Mouse (Mus musculus) forebrain, postnatal 0 days (tissue): ENCODE results near the gene 2310039H08Rik. TPM values are rescaled to one million over a fixed set of nuclear protein-coding genes. Genes with fewer than 3 reads are reported as not detected.

Experiments used
- ATAC-seq: fragments of 200-750 bp; cut with Nextera tagmentation; 2 replicates; pipeline ENCODE4 v1.8.0; 2017; ENCODE audit warnings: mild to moderate bottlenecking, moderate library complexity
- DNase-seq: peaks from one replicate; pipeline ENCODE4 v3.0.0-alpha.2; 2015
- H3K27ac ChIP-seq: fragments of 300-500 bp; sonication (generic); 2 replicates; pipeline ENCODE4 v1.5.1; 2014; ENCODE audit warnings: low read depth, mild to moderate bottlenecking, antibody characterized with exemption, low read length, moderate library complexity, mixed read lengths
- H3K27me3 ChIP-seq: fragments of 300-500 bp; sonication (generic); 2 replicates; pipeline ENCODE4 v1.6.1; 2014; ENCODE audit warnings: mild to moderate bottlenecking, low read length, mixed read lengths; ENCODE audit not compliant: insufficient read depth
- H3K36me3 ChIP-seq: fragments of 300-500 bp; sonication (generic); 2 replicates; pipeline ENCODE4 v1.6.1; 2014; ENCODE audit warnings: mild to moderate bottlenecking, moderate library complexity; ENCODE audit not compliant: insufficient read depth
- H3K4me1 ChIP-seq: fragments of 300-500 bp; sonication (generic); 2 replicates; pipeline ENCODE4 v1.6.1; 2014; ENCODE audit warnings: antibody characterized with exemption; ENCODE audit not compliant: insufficient read depth
- H3K4me2 ChIP-seq: fragments of 300-500 bp; sonication (generic); 2 replicates; pipeline ENCODE4 v1.6.1; 2014; ENCODE audit warnings: low read depth, mild to moderate bottlenecking, moderate library complexity
- H3K4me3 ChIP-seq: fragments of 300-500 bp; sonication (generic); 2 replicates; pipeline ENCODE4 v1.5.1; 2014; ENCODE audit warnings: low read depth, low read length, mixed read lengths
- H3K9ac ChIP-seq: fragments of 300-500 bp; sonication (generic); 2 replicates; pipeline ENCODE4 v1.6.1; 2014; ENCODE audit warnings: mild to moderate bottlenecking
- H3K9me3 ChIP-seq: fragments of 300-500 bp; sonication (generic); 2 replicates; pipeline ENCODE4 v1.6.1; 2016; ENCODE audit warnings: low read length
- CTCF ChIP-seq: sonication (generic); IDR thresholded peaks from 2 replicates; pipeline ENCODE4 v1.5.1; 2016; ENCODE audit warnings: antibody characterized with exemption, control low read depth, low read depth
- WGBS: fragments of 180-500 bp; shearing (Covaris S2); extraction: QIAGEN DNeasy Blood & Tissue Kit; methylation state at CpG from one replicate; pipeline ENCODE4 v1.1.7; 2014; 5-methylcytosine and 5-hydroxymethylcytosine counted together
- polyA plus RNA-seq: library from polyadenylated mRNA; unstranded; fragments of >200 nt; fragmentation: Nextera tagmentation; extraction: Ambion mirVana; gene quantifications from 2 replicates; pipeline ENCODE4 v1.2.1, GENCODE M21; 2015
- total RNA-seq: library from RNA; depleted of rRNA; stranded (reverse); fragments of >200 nt; gene quantifications from 2 replicates; pipeline ENCODE4 v1.2.3, GENCODE M21; 2014

2310039H08Rik gene
- total and polyA plus RNA-seq, 2 experiments from 2014 or later = 42.7 to 67.1 TPM

- no peak overlapping the region for H3K4me2 ChIP-seq
- H3K4me1 ChIP-seq = no peaks in the 10 kb centered on the region
- no peak overlapping the region for H3K9ac ChIP-seq
- TF ChIP-seq CTCF = no peak
- H3K36me3 ChIP-seq = peaks cover 15% of the 10 kb centered on the region
- no peak overlapping the region for H3K4me3 ChIP-seq
- H3K9me3 ChIP-seq = no peaks in the 10 kb centered on the region
- no peak for DNase-seq
- H3K27me3 ChIP-seq = 0 out of 2 replicates have a peak, but pooled peaks cover 3% of the 10 kb centered on the region
- H3K27ac ChIP-seq = no peak overlapping the region
- ATAC-seq = no peak
- WGBS = 58% methylated on average over 11 of the region's 11 CpGs
These were observed 43.9 kb upstream of the 2310039H08Rik start for GRCm38 (mm10) chr17:46728496-46728895.

- no peak within 1 kb of the TSS for H3K4me3 ChIP-seq
These were observed 43.5 kb upstream of the 2310039H08Rik start, which contains the start of gene Gnmt for GRCm38 (mm10) chr17:46728904-46729318. Gene Gnmt, minus strand, starts transcription at chr17:46729168.

GRCm38 (mm10) chr17:46734055-46734454 is 38.4 kb upstream of the 2310039H08Rik start:
- DNase-seq (no peak), ATAC-seq (no peak)
- Histone ChIP-seq H3K4me3 (no peak overlapping the region), H3K27me3 (0 out of 2 replicates have a peak, but pooled peaks cover 2% of the 10 kb centered on the region), H3K27ac (no peak overlapping the region), H3K36me3 (peaks cover 14% of the 10 kb centered on the region), H3K9me3 (no peaks in the 10 kb centered on the region), H3K9ac (no peak overlapping the region), H3K4me2 (no peak overlapping the region), H3K4me1 (no peaks in the 10 kb centered on the region)
- TF ChIP-seq CTCF = no peak
- 92% methylated on average over 3 of the region's 3 CpGs for WGBS

More at GRCm38 (mm10) chr17:46728904-46729318, 43.5 kb upstream of the 2310039H08Rik start, which contains the start of gene Gnmt:
- no peaks in the 10 kb centered on the region for H3K9me3 ChIP-seq
- H3K9ac ChIP-seq = no peak within 1 kb of the TSS
- 22% methylated on average over 24 of the region's 24 CpGs for WGBS
- no peak for ATAC-seq
- H3K27ac ChIP-seq = no peak within 1 kb of the TSS
- H3K4me2 ChIP-seq = no peak within 1 kb of the TSS
- H3K36me3 ChIP-seq = peaks cover 11% of the 10 kb centered on the region
- no peak for DNase-seq
- no peak for TF ChIP-seq CTCF
- H3K4me1 ChIP-seq = no peaks in the 10 kb centered on the region
- H3K27me3 ChIP-seq = 0 out of 2 replicates have a peak, but pooled peaks cover 3% of the 10 kb centered on the region

GRCm38 (mm10) chr17:46735287-46735686 is 37.1 kb upstream of the 2310039H08Rik start:
- TF ChIP-seq CTCF = no peak
- Histone ChIP-seq H3K9ac (no peak overlapping the region), H3K4me3 (no peak overlapping the region), H3K27ac (no peak overlapping the region), H3K36me3 (peaks cover 14% of the 10 kb centered on the region), H3K4me2 (no peak overlapping the region), H3K9me3 (no peaks in the 10 kb centered on the region), H3K27me3 (no peaks in the 10 kb centered on the region), H3K4me1 (no peaks in the 10 kb centered on the region)
- ATAC-seq (no peak), DNase-seq (no peak)
- 87% methylated on average over 7 of the region's 7 CpGs for WGBS

GRCm38 (mm10) chr17:46736160-46736559 is 36.3 kb upstream of the 2310039H08Rik start:
- Histone ChIP-seq H3K9me3 (no peaks in the 10 kb centered on the region), H3K4me1 (no peaks in the 10 kb centered on the region), H3K36me3 (peaks cover 16% of the 10 kb centered on the region), H3K4me2 (no peak overlapping the region), H3K9ac (no peak overlapping the region), H3K27me3 (no peaks in the 10 kb centered on the region), H3K27ac (no peak overlapping the region), H3K4me3 (no peak overlapping the region)
- WGBS = 56% methylated on average over 9 of the region's 10 CpGs
- peak; percentile 53 for TF ChIP-seq CTCF
- DNase-seq (no peak), ATAC-seq (no peak)

- TF ChIP-seq CTCF = no peak
- no peak for ATAC-seq
- WGBS = 95% methylated on average over 6 of the region's 6 CpGs
These were observed 31.1 kb upstream of the 2310039H08Rik start for GRCm38 (mm10) chr17:46741305-46741704.

GRCm38 (mm10) chr17:46742986-46743385 is 29.4 kb upstream of the 2310039H08Rik start:
- WGBS = 84% methylated on average over 9 of the region's 9 CpGs
- Histone ChIP-seq H3K9me3 (no peaks in the 10 kb centered on the region), H3K4me2 (no peak overlapping the region), H3K36me3 (peaks cover 44% of the 10 kb centered on the region), H3K4me1 (no peaks in the 10 kb centered on the region), H3K4me3 (no peak overlapping the region), H3K9ac (no peak overlapping the region), H3K27ac (no peak overlapping the region), H3K27me3 (no peaks in the 10 kb centered on the region)
- TF ChIP-seq CTCF = no peak
- DNase-seq (no peak), ATAC-seq (no peak)

More at GRCm38 (mm10) chr17:46741305-46741704, 31.1 kb upstream of the 2310039H08Rik start:
- Histone ChIP-seq H3K9ac (no peak overlapping the region), H3K27ac (no peak overlapping the region), H3K4me3 (no peak overlapping the region), H3K27me3 (no peaks in the 10 kb centered on the region), H3K9me3 (no peaks in the 10 kb centered on the region), H3K4me2 (no peak overlapping the region), H3K36me3 (peaks cover 39% of the 10 kb centered on the region), H3K4me1 (no peaks in the 10 kb centered on the region)
- DNase-seq = no peak
